Mouse (Mus musculus): ENCODE results near the gene Ttc28.

The Ttc28 gene

DNA sequence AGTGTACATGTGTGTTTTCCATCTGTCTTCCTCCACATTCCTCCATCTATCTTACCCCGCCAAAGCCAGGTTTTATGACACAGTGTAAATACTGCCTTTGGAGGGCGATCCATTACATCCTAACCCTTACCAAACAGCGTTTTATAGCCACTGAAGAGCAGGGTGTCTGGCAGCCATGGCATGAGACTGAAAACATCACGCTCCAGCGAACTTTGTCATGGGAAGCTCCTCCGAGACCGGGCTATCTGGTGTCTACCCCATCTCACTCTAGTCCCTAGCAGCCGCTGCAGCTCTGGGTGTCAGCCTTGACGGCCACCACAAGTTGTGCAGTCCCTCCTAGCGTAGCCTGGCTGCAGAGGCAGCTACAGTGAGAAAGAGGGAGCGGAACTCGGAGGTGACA, 295.8 kb downstream of the Ttc28 start:
- DNase-seq (ENCODE audit: low spot score), result no peak

DNA sequence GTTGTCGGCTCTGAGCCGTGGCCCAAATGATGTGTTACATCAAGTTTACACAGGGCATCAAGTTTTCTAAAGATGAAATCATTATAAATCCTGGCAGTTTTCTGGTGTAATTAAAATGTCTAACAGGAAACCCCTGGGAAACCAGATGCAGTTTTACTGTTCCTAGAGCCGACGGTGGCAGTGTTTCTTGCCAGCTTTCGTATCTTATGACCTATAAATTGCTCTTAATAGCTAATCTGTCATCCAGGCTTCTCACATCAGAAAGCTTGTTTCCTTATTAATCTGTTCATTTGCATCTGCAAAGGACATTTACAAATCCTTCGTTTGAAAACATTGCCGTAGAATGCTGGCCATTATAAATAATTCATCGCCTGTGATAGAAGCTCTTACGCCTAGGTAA, 296.2 kb downstream of the Ttc28 start:
- no peak for DNase-seq (ENCODE audit: low spot score)

DNA sequence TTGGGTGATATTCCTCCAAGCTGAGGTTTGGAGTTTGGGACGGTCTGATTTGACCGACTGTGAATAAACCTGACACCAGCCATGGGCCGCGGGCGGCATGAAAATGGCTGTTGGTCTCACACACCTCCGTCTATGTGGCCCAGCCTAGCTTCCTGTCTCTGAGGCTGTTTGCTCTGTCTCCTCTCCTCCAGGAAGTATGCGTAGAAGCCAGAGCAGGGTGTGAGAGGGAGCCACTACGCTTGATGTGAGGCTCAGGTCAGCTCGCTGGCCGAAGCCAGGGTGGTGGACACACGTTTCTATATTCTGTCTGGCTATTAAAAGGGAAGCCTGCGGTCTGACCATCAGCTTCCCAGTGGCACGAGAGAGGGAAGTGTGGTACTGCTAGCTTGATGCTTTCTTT, 296.8 kb downstream of the Ttc28 start:
- no peak for DNase-seq (ENCODE audit: low spot score)

DNA sequence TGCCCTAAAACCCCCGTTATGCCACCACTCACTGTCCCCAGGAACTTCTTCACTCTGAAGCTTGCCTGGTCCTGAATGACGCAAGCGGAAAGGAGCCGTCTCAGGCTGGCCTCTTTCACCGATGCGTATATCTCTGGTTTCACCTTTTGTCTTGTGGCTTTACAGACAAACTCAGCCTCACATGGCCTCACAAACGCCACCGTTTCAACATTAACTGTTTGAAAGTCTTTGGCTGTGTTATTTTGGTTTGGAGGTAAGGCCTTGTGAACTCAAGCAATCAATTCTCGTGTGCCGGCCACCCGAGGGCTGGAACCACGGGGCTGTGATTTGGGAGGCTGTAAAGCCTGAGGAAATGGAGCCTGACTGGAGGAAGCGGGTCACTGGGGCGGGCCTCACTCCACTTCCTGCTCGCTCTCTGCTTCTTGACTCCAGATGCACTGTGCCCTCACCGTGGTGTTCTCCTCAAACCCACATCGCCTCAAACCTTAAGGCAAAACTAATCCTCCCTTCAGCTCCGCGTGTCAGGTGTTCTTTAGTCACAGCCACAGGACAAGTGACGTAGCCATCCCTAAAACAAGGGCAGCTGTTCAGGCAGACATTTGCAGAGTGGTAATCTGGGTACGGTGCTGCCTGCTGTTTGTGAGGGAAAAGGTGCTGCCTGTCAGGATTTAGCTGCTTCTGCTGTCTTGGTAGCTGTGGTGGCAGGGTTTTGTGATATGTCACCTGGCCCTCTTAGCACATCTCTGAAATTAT, 298.9 kb downstream of the Ttc28 start:
- DNase-seq (ENCODE audit: low spot score), result no peak

DNA sequence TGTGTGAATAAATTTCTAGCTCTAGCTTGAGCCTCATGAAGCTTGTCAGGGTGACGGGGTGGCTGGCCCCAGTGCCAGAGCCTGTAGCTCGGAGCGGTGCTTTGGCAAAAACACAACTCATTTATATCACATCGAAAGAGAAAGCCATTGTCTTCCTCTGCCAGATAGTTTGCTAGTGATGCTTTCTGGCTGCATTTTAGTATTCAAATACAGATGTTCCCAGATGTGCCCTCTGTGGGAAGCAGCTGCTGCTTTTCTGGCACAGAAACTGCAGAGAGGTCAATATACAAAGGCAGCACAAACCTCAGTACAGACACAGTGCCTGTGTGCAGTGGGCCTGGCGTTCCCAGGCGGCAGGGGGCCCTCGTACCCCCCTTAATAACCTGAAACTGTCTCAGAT, 300.0 kb downstream of the Ttc28 start:
- no peak for DNase-seq (ENCODE audit: low spot score)

DNA sequence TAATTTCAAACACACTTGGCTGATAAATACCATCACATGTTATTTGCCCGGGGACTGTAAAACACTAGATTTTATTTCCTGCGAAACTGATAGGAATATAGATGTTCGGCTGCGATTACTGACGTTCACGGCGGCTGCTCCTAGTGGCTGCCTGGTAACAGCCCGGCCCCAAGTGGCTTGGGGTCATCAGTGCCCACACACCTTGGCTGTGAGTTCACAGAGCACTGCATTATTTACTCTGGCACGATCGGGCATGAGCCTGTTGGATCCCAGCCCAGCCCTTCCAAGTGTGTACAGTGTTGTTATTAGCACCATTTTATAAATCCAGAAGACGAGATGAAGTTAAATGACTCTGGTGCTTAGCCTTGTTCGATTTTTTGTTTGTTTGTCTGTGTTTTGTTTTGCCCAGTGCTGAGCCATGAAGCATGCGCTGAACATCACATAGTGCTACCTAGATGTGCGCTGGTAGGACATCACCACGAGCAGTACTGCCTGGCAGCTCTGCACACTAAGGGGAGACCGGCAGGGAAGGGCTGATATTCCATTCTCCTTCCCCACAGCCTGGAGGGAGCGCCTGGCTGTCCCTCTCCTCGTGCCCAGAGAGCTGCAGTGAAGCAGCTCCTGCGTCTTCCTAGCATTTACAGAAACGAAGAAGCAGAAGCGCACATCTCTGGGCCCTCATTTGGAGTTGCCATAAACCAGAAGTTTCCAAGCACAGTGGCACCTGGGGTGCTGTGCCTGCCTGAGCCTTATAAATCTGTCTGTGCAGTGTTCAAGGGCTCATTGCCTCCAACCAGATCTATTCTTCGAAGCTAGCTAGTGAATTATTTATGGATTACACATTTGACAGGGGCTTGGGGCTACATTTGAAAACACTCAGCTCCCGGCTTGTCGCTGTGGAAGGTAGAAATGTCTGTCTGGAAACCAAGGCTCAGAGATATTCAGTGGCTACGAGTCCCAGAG, 300.8 kb downstream of the Ttc28 start:
- no peak for DNase-seq (ENCODE audit: low spot score)

DNA sequence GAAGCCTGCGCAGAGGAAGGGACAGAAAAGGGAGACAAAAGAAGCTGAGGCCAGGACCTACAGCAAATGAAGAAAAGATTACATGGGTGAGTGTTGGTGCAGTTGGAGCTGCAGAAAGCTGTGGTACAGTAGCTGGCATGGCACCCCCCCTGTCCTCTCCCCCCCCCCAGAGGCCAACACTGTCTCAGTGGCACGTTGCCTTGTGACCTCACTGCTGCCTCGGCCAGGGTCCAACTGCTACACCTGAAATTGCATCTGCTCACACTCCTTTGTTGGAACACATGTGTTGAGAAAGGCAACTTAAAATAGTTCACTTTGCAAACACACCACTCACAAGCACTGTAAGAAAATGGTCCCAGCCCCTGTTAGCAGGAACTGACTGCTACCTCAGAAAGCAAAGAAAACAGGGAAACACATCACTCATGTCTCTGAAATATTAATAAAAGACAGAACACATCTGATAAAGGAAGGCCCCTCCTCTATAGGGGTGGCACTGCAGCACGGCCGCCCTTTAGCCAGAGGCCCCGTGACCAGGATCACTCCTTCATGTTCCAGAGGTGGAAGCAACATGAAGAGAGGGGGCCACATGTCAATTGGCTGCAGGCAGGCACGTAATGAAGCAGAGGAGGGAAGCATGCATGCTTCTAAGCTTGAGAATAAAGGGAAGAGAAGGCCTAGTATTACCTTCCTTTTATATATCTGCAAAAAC, 301.8 kb downstream of the Ttc28 start:
- no peak for DNase-seq (ENCODE audit: low spot score)

DNA sequence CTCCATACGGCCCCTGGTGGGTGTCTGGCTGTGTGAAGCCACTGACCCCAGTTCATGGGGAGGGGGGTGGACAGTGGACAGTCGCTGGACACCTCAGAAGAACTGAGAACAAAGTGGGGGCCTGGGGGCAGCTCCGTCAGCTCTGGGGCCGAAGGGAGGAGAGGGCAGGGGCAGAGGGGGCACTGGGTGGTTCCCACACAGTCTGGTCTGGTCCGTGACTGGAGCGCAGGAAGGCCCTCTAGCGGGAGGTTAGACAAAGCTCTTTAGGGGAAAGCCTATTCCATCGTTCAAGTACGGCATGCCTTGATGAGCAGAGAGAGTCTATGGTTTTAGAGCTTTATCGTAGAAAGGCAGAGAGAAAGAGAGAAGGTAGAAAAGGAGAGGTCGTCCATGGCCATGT, 307.0 kb downstream of the Ttc28 start:
- DNase-seq (ENCODE audit: low spot score), result no peak

DNA sequence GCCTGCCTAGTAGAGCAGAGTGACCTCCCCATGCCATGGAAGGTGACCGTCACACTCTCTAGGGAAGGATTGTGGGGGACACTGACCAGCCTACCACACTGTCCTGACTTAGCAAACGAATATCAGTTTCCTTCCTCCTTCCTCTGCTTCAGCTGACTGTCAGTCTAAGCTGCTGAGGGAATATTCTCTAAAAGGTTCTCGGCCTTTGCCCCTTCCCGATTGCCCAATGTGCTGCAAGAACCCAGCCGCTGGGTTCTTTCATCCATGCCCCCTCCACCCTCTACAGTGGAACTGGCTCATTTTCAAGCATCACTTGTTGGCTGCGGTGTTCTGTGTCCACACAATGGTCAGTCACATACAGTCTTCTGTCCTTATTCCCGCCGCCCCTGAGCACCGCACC, 312.4 kb downstream of the Ttc28 start:
- no peak for DNase-seq (ENCODE audit: low spot score)

DNA sequence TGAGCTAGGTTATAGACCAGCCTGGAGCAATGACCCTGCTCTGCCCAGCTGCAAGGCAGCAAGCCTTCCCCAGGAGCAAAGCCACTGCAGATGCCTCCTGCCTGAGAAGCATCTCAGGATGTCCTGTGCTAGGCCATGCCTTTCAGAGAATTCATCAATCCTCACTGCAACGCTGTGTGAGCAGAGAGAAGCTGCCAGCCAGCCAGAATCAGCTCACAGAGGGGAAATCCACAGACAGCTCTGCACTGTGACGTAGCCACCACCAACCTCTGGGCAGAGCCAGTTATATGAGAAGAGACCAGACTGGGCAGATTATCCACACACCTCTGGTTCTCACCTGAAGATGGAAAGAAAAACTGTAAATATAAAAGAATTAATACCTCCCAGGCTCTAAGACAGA, 315.2 kb downstream of the Ttc28 start:
- no peak for DNase-seq (ENCODE audit: low spot score)

DNA sequence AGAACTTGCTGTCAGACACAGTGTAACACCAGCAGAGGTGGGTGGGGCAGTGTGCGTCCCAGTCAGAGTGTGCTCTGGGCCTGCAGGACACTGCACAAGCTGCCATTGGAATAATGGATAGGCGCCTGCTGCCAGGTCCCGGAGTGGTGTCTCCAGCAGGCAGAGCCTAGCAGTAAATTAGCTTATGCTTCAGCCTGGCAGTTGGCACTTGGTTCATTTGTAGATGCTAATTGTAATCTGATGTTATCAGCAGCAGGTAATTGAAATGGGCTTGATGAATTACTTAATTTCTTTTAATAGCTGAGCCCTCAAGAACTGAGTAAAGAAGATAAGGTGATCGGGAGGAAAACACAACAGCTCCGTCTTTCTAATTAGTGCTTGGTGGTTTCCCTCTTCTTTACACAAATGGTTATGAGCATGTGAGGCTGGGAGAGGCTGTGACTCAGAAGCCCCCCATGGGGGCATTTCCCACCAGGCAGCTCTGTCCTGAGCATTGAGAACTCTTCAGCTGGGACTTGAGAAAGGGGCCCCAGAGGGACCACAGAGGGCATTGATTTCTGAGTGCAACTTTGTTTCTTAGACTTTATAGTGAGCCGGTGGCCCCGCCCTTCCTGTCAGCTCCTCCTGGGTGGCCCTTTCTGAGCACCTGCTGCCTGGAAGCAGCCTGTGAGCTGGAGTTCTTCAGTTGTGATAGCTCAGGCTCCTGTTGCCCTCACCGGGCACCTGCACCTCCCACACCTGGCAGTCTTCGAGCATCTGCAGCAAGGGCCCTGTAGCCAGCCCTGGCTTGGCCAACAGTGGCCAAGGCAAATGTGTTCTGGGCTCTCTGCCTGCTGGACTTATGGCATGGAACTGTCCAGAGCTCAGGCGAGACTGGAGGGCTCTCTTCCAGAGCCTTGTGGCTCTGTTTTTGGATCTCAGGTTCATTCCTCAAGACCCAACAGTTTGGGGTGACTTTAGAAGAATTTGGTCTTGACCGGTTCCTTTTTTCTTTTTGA, 316.2 kb downstream of the Ttc28 start:
- DNase-seq (ENCODE audit: low spot score), result peak; percentile 21

DNA sequence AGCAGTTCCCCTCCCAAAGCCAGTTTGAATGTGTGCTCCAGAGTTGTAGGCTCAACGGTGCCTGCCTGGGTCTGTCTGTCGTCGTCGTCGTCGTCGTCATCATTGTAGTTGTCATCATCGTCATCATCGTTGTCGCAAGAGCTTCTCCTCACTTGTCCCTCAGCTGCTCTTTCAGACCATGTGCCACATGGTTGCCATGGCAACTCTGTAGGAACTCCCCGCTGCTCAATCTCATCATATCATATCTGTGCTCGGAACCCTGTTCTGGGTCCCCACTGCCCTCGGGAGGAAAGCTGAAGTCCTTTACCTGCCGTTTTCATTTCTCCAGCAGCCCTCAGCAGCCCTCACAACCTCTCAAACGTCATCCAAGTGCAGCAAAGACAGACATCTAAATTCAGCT, 318.1 kb downstream of the Ttc28 start:
- DNase-seq (ENCODE audit: low spot score), result no peak

DNA sequence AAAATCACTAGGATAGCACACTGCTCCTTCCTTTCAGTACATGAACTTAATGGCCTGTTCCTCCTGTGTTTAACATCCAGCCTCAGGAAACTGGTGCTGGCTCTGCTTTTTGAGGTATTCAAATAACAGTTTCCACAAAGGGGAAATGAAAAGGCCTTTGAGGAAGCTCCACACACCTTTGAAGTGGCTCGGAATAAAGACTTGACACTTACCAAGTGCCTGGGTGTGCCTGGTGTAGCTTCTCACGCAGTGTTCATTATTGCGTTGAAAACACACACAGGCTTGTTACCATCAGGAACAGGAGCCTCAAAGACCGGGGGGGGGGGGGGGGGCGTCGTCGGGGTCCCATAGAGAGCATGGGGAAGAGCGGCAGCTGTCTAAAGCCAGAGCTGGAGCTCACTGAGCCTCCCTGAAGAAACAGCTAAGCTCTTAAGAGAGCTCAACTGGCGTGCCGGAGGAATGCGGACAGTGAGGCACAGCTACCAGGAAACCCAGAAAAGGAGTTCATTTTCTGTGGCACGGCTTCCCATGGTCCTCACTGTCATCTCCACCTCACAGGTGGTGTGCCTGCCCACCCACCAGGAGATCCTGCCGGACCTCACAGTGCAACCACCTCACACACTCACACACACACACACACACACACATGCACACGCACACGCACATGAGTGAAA, 320.7 kb downstream of the Ttc28 start:
- DNase-seq (ENCODE audit: low spot score), result no peak

DNA sequence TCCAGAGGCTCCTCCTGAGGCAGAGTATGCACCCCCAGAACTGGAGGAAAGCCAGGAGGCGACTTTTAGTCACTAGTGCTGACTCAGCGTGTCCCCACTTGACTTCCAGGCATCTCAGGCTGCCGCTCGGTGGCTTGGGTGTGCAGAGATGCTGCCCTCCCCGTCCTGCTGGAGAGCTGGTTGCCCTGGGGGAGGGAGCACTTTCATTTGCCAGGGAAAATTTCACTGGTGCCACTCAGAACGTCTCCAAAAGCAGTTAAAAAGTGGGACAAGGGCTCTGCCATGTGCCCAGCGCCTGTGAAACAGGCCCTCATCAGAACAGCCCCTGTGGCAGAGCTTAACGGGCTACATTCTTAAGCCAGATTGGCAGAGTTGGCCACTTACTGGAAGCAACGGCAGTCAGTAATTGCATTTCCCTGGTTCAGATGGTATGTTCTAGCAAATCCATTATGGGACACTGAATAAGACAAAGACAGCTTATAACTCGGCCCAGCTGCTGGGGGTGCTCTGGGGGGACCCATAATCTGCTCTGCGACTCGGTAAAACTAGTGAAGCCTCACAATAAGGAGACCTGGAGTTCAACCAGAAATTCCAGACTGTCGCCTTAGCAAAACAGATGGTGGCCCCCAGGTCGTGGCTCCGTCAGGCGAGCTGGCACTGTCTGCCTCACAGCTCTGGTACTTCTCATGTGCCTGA, 321.5 kb downstream of the Ttc28 start:
- peak; percentile 44 for DNase-seq (ENCODE audit: low spot score)

DNA sequence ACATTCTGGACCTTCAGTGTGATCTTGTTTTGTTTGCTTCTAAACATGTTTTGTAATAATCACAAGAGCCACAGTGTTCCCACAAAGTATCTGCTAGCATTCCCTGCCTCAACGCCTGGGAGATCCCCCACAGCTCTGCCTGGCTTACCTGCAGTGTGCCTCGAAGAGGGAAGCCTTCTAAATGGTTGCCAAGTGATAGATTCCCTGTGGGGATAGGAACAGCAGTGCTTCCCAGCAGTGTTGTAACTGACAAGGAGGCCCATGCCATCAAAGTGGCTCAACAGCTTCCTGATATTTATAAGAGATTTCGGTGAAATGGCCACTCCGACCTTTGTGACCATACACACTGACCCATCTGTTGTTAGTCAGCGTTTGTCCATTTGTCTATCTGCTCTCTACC, 324.6 kb downstream of the Ttc28 start:
- no peak for DNase-seq (ENCODE audit: low spot score)

DNA sequence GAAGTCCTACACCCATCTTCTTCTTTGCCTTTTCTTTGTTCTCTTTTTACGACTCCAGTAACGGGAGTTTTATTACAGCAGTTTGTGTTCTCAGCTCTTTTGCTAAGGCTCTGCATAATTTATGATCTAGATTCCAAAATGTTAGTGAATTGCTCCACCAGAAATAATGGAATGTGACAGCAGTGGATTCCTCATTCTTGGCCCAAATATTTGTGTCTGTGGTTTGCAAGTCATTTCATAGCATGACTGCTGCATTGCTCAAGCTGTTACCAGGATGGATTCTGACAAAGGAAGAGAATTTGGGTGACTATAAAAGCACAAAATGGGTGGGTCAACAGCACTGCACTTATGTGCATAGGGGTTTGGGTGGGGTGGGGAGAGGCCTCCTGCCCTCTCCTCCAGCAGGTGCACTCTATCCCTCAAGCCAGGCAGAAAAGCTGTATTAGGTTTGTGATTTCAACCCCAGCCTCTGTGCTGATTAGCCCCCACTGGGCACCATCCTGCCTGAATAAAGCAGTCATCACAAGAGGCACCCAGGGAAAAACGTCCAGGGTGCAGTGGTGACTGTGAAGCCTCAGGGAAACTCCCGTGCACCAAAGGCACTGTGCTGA, 325.5 kb downstream of the Ttc28 start:
- DNase-seq (ENCODE audit: low spot score), result no peak

DNA sequence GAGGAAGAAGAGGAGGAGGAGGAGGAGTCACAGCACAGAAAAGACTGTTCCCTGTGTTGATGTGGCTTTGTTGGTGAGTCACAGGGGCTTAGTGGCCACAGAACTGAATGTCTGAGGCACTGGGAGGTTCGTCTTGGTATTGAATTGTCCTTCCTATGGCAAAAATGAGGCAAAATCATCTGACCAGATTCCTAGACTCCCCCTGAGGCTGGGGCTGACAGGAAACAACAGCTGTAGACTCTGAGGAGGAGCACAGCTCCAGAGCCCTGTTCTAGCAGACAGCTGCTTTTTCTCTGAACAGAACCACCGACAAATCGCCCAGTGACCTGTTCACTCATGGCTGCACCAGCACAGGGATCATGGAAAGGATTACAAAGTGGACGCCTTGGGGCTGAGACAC, 326.2 kb downstream of the Ttc28 start:
- no peak for DNase-seq (ENCODE audit: low spot score)

DNA sequence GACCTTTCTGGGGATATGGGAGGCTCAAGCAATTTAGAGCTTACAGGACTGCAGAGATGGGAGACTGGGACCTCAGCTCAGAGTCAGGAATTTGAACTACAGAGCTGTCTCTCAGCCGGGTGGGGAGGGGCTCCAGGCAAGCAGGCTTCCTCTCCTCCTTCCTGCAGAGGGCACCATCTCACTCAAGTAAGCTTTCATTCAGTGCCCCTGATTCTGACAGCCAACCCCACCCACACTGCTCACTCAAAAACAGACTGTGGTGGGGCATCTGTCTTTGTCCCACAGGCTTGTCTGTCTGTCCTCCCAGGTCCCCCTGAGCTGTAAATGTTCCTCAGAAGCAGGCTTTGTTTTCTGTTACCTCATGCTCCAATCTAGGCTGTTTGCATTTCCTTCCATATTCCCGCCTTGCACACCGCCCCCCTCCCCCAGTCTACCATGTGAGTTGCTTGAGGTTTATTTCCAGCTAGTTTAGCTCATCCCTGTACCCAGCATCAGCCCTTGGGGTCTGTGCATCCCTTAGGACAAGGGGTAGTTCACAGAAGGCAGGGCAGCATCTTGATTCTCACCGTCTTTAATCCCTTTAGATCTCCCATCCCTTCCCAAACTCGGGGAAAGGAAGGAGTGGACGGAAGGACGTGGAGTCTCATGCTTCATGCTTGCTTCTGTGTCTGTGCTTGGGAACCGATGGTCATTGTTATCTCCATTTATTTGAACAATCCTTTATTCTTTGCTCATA, 328.5 kb downstream of the Ttc28 start:
- DNase-seq (ENCODE audit: low spot score), result no peak

DNA sequence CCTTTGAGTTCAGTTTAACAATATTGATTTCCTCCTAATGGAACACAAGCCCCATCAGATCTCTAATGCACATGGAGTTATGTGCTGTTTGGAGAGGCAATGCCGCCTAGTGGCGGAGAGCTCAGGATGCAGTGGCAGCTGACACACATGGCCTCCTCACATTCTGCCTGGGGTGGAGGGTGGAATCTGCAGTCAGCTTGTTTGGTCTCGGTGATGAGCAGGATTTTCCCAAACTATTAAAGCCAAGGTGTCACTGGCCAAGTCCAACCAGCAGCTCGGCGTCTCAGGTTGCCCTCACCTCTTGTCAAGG, 329.0 kb downstream of the Ttc28 start:
- peak; percentile 55 for DNase-seq (ENCODE audit: low spot score)
